Mouse (Mus musculus) lung, postnatal 0 days (tissue): Measurements from ENCODE around the gene Lysmd1.

ENCODE experiments used
- CTCF ChIP-seq: IDR thresholded peaks from 2 replicates; pipeline ENCODE4 v1.5.1; 2016; ENCODE audit warnings: antibody characterized with exemption, mild to moderate bottlenecking
- EP300 ChIP-seq: IDR thresholded peaks from 2 replicates; pipeline ENCODE4 v1.6.1; 2016; ENCODE audit warnings: antibody characterized with exemption, mild to moderate bottlenecking, control low read depth

DNA sequence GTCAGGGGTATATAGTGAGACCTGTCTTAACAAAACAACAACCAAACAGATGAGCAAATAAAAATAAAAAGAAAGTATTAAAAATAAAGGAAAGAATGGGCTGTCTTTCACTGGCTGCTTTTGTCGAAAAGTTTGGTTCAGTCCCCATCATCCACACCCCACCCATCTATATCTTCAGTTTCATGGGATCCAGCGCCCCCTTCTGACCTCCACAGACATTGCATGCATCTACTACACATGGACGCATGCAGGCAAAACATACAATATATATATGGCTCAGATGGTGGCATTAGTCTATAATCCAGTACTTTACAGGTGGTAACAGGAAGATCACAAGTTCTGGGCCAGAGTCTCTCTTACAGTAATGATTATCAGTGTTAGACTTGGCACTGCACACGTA, 20.0 kb downstream of the Lysmd1 start:
- TF ChIP-seq CTCF = peak; percentile 75
- TF ChIP-seq EP300 = no peak
